Mouse (Mus musculus): ENCODE measurements around the gene Phgr1.

Gene Phgr1

DNA sequence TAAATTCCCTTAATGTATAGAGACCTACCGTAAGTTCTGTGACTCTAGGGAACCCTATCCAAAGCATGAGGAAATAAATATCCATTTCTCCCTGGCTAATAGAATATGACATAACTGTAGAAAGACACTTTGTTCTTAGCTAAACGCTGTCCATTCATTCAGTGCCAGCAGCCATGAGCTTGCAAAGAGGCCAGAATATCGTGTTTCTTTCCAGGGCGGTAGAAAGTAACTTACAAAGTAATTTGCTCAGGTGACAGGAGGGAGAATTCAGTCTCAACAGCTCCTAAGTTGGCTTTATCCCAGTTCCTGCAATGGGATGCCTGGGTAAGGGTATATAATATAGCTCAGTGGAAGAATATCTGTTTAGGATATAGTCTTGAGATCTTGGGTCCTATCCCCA is 51.8 kb downstream of the Phgr1 start:
- DNase-seq (ENCODE audit: low read depth), result peak; percentile 38
